Mouse (Mus musculus) stomach, postnatal 0 days (tissue): Measurements from ENCODE around the gene Fdxr.

Source experiments
- CTCF ChIP-seq: IDR thresholded peaks from 2 replicates; pipeline ENCODE4 v1.5.1; 2016; ENCODE audit warnings: antibody characterized with exemption, low read depth, mild to moderate bottlenecking, moderate library complexity
- EP300 ChIP-seq: optimal IDR thresholded peaks from 2 replicates; pipeline ENCODE3; 2016; ENCODE audit warnings: antibody characterized with exemption

- TF ChIP-seq CTCF: no peak
- no peak for TF ChIP-seq EP300
Observed at GRCm38 (mm10) chr11:115257775-115258510, 18.9 kb downstream of the Fdxr start.
